Mouse (Mus musculus): ENCODE measurements around the gene Ifit3b. TPM values are rescaled to one million over a fixed set of nuclear protein-coding genes. Genes with fewer than 3 reads are reported as not detected.

The Ifit3b gene
- polyA plus RNA-seq, 1 experiment from 2014 or later, result not detected

GRCm38 (mm10) chr19:34655227-34655805 is 47.5 kb downstream of the Ifit3b start:
- DNase-seq (ENCODE audit: low spot score) (no peak), ATAC-seq (no peak)
- no peaks in the 10 kb centered on the region for H3K27me3 ChIP-seq (replicated peaks; ENCODE audit: control insufficient read depth, insufficient read depth, low read length)
- H3K27ac ChIP-seq (ENCODE audit: low read depth, low read length), result no peak overlapping the region
- H3K9ac ChIP-seq (ENCODE audit: low read length), result no peak overlapping the region
- no peaks in the 10 kb centered on the region for H3K4me1 ChIP-seq (ENCODE audit: control insufficient read depth, insufficient read depth, low read length)
- H3K4me3 ChIP-seq (ENCODE audit: low read depth, low read length), result no peak overlapping the region
- WGBS, result 89% methylated on average over 10 of the region's 10 CpGs
- H3K9me3 ChIP-seq (replicated peaks; ENCODE audit: control insufficient read depth, low read length), result no peaks in the 10 kb centered on the region
- H3K36me3 ChIP-seq (ENCODE audit: control insufficient read depth, insufficient read depth, low read length), result no peaks in the 10 kb centered on the region
- no peak overlapping the region for H3K4me2 ChIP-seq (ENCODE audit: low read length)

GRCm38 (mm10) chr19:34656511-34657298 is 48.9 kb downstream of the Ifit3b start:
- WGBS, result 33% methylated on average over 2 of the region's 2 CpGs
- no peak overlapping the region for H3K27ac ChIP-seq (ENCODE audit: low read depth, low read length)

DNA sequence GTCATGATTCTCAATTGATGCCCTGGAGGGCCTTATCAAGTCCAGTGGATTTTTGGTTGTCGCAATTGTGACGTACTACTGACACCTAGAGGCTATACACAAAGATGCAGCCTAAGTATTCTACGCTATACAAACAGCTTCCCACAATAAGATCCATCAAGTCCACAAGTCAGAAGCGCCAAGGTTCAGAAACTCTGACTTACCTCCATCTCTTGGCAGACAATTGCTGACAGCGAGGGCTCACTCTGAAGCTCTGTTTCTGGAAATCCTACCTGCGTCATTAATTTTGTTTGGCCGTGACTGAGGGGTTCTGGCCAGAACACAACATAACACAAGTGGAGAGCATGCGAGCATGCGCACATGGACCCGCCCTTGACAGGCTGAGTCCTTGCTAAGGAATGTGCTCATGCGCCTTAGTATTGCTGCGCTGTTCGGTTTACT is 54.3 kb downstream of the Ifit3b start:
- Histone ChIP-seq H3K27ac (ENCODE audit: low read depth, low read length) (no peak overlapping the region), H3K9me3 (replicated peaks; ENCODE audit: control insufficient read depth, low read length) (no peaks in the 10 kb centered on the region), H3K4me3 (ENCODE audit: low read depth, low read length) (peak overlapping the region; percentile 25), H3K9ac (ENCODE audit: low read length) (no peak overlapping the region), H3K27me3 (replicated peaks; ENCODE audit: control insufficient read depth, insufficient read depth, low read length) (no peaks in the 10 kb centered on the region), H3K4me2 (ENCODE audit: low read length) (peak overlapping the region; percentile 51), H3K4me1 (ENCODE audit: control insufficient read depth, insufficient read depth, low read length) (no peaks in the 10 kb centered on the region), H3K36me3 (ENCODE audit: control insufficient read depth, insufficient read depth, low read length) (no peaks in the 10 kb centered on the region)
- ATAC-seq (peak; percentile 94), DNase-seq (ENCODE audit: low spot score) (peak; percentile 86)
- WGBS, result 14% methylated on average over 13 of the region's 13 CpGs

More at GRCm38 (mm10) chr19:34656511-34657298, 48.9 kb downstream of the Ifit3b start:
- Histone ChIP-seq H3K9me3 (replicated peaks; ENCODE audit: control insufficient read depth, low read length) (no peaks in the 10 kb centered on the region), H3K36me3 (ENCODE audit: control insufficient read depth, insufficient read depth, low read length) (no peaks in the 10 kb centered on the region), H3K4me1 (ENCODE audit: control insufficient read depth, insufficient read depth, low read length) (no peaks in the 10 kb centered on the region), H3K4me2 (ENCODE audit: low read length) (no peak overlapping the region), H3K27me3 (replicated peaks; ENCODE audit: control insufficient read depth, insufficient read depth, low read length) (no peaks in the 10 kb centered on the region), H3K9ac (ENCODE audit: low read length) (no peak overlapping the region), H3K4me3 (ENCODE audit: low read depth, low read length) (no peak overlapping the region)
- DNase-seq (ENCODE audit: low spot score) (no peak), ATAC-seq (no peak)

DNA sequence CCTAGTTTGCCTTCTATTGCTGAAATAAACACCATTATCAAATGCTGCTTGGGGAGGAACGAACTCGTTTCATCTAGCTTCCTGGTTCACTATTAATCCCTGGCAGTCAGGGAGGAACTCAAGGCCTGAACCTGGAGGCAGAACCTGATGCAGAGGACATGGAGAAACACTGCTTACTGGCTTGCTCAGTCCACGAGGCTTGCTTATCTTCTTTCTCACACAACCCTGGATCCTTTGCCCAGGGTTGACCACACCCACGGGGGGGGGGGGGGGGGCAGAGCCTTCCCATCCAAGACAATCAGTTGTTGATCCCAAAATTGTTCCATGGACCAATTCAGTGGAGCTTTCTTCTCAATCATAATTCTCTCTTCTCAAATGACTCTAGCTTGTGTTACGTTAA is 55.0 kb downstream of the Ifit3b start:
- H3K9me3 ChIP-seq (replicated peaks; ENCODE audit: control insufficient read depth, low read length), result no peaks in the 10 kb centered on the region
- no peaks in the 10 kb centered on the region for H3K36me3 ChIP-seq (ENCODE audit: control insufficient read depth, insufficient read depth, low read length)
- H3K4me1 ChIP-seq (ENCODE audit: control insufficient read depth, insufficient read depth, low read length), result no peaks in the 10 kb centered on the region
- peak overlapping the region; percentile 51; the same call in 1 of the 2 replicates for H3K4me2 ChIP-seq (ENCODE audit: low read length)
- whole genome bisulfite sequencing, result 50% methylated on average over 5 of the region's 5 CpGs
- H3K27me3 ChIP-seq (replicated peaks; ENCODE audit: control insufficient read depth, insufficient read depth, low read length), result no peaks in the 10 kb centered on the region
- ATAC-seq (peak; percentile 24; the same call in 1 of the 2 replicates), DNase-seq (ENCODE audit: low spot score) (no peak)
- H3K4me3 ChIP-seq (ENCODE audit: low read depth, low read length), result no peak overlapping the region
- H3K27ac ChIP-seq (ENCODE audit: low read depth, low read length), result no peak overlapping the region
- no peak overlapping the region for H3K9ac ChIP-seq (ENCODE audit: low read length)

Other genes with a start within 250 kb of the Ifit3b start
- gene Ch25h, start 132.8 kb upstream of the Ifit3b start, polyA plus RNA-seq (2014; fragmentation: Nextera tagmentation; extraction: Ambion mirVana), result 0.24 and 0.31 TPM in 2 replicates
- gene Lipa, start 80.5 kb upstream of the Ifit3b start, polyA plus RNA-seq (2014; fragmentation: Nextera tagmentation; extraction: Ambion mirVana), result 18.5 and 20.6 TPM in 2 replicates
- 8.3 and 8.4 TPM in 2 replicates for gene Ifit2, start 57.3 kb upstream of the Ifit3b start, polyA plus RNA-seq (2014; fragmentation: Nextera tagmentation; extraction: Ambion mirVana)
- gene Ifit3, start 24.4 kb upstream of the Ifit3b start, polyA plus RNA-seq (2014; fragmentation: Nextera tagmentation; extraction: Ambion mirVana), result 0.59 and 1.2 TPM in 2 replicates
- gene Ifit1bl1, start 6.0 kb upstream of the Ifit3b start, polyA plus RNA-seq (2014; fragmentation: Nextera tagmentation; extraction: Ambion mirVana), result 0.33 and 0.85 TPM in 2 replicates
- 0.10 and 0.41 TPM in 2 replicates for gene Ifit1bl2, start 32.8 kb downstream of the Ifit3b start, polyA plus RNA-seq (2014; fragmentation: Nextera tagmentation; extraction: Ambion mirVana)
- gene Ifit1, start 32.9 kb downstream of the Ifit3b start, polyA plus RNA-seq (2014; fragmentation: Nextera tagmentation; extraction: Ambion mirVana), result 0.38 TPM in 1 of 2 replicates, not detected in the other
- 2.6 and 3.3 TPM in 2 replicates for gene Slc16a12, start 139.3 kb downstream of the Ifit3b start, polyA plus RNA-seq (2014; fragmentation: Nextera tagmentation; extraction: Ambion mirVana)

All from forebrain, embryonic 14.5 days (tissue).